Mouse (Mus musculus): Measurements from ENCODE around the gene Brpf3.
A peak's percentile ranks its signal among the peaks of the same experiment; 100 is the strongest.
"Not testable (repeated sequence)": the region's sequence is repeated elsewhere in the genome, so short reads cannot be mapped to it uniquely, and the experiment has no call there.

Gene Brpf3

DNA sequence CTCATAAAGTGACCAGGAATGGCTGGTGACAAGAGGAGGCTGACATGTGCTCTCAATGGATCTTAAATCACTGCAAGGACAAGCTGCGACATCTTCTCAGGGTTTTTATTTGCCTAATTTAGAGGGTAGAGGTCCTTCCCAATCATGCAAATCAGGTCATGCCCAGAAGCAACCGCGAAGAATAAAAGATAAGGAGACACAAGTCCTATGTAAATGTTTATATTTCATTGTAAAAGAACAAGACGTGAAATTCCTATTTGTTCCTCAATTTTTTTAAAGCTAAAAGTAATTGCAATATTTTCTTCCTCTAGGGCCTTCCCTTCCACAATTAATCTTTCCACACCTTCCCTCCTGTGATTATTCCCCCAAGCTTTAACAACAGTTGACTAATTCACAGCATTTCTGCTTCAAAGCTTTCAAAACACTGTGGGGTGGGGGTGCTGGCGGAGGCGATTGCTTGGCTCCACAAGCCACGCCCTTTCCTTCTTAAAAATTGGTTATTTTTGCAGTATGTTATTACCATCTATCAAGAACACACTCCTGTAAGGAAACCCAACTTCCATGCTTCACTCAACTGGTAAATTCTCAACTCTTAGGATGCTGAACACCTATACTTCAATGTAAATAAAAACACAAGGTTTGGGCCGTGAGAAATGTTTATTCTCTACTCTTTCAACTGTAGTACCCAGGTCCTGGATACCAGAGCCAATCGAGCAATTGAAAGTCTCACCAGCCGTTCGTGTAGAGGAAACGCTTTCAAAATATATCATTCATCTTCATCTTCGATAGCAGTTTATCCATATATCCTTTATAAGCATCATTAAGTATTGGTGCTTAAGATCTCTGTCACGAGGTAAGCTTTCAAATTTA is 1.4 kb upstream of the Brpf3 start:
- DNase-seq (ENCODE audit: low read depth, low spot score): no peak

DNA sequence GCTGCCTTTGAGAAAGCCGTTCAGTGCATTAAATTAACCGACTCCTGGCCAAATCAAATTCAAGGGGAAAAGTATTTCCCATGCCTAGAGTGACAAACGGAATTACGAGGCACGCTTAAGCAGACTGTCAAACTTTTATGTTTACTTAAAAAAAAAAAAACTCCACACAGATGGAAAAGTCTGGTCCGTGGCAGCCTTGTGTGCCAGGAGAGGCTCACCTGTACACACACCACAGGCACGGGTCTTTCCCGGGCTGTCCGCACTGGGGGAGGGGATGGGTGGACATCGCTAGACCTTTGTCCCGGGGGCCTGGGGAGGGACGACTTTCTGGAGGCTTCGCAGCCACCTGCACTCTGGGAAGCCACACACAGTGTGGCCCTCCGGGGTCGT is 614 bp upstream of the Brpf3 start:
- DNase-seq (ENCODE audit: low read depth, low spot score): peak; percentile 6

DNA sequence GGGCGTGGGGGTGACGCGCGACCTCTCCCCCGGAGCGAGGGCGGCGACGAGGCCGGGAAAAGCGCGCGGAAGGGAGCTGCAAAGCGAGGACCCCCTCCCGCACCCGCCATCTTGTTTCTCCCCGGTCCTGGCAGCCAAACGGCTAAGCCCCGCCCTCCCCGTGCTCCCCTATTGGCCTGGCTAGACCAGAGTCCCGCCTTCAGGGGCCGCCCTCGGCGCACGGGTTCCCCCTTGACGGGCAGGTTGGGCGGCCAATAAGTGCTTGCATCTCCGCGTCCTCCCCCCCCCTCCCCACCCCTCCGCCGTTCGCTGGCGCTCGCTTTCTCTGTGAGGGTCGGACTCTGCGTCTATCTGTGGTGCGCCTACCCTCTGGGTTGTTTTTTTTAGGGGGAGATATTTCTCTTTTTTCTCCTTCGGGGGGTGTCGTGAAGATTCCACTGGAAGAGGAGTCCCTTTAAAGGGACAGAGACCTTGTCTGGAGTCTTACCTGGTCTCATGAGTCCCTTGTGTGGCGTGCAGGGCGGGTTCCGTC is 650 bp downstream of the Brpf3 start:
- peak; percentile 96 for DNase-seq (ENCODE audit: low read depth, low spot score)

DNA sequence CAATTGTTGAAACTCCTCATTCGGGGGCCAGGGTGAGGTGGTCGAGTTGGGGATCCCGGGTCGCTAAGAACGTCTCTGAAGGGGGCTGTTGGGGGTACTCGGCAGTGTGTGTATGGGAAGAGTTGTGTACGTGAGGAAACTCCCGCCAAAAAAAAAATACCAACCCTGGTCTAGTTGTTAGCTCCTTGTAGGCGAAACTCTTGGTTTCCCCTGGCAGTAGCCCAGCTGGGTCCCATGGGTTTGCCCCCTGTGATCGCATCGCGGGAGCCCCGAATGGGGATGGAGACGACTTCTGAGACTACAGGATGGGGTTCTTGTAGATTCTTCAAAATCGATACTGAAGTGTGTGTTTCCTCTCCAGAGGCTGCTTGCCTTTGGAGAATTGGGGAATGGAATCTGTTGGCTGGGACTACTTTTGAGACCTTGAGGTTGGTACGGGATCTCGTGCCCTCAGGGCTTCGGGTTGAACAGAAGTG is 1.2 kb downstream of the Brpf3 start:
- DNase-seq (ENCODE audit: low read depth, low spot score): no peak

DNA sequence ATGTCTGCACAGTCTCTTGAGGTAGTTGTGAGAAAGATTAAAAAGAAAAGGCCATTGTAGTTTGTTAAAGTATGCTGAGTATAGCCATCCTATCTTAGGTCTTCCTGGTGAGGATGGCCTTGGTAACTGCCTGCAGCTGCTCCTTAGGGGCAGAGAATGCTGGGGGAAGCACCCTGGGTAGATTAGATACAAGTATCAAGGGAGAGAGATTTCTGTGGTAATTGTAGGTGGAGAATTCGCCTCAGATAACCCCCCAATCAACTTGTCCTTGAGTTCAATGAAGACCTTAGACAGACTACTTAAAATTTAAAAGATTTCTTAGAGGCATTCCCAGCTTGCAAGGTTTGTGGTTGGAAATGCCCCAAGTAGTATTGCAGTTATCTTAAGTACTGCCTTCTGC is 2.4 kb downstream of the Brpf3 start:
- no peak for DNase-seq (ENCODE audit: low read depth, low spot score)

DNA sequence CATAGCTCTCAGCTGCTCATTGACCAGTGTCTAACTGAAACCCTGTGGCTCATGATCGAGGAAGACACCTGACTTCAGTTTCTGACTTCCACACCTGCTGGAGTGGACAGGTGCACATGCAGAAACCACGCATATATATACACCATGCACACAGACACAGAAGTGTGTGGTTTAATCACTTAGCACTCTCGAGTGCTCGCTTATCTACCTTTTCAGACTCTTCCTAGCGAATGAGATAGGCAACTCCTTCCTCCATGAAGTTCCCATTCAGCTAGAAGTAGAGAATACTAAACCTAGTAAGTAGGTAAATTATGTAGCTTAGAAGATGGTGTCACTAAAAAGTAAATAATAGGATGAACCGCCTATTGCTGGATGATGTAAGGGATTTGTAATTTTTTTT is 4.1 kb downstream of the Brpf3 start:
- no peak for DNase-seq (ENCODE audit: low read depth, low spot score)

DNA sequence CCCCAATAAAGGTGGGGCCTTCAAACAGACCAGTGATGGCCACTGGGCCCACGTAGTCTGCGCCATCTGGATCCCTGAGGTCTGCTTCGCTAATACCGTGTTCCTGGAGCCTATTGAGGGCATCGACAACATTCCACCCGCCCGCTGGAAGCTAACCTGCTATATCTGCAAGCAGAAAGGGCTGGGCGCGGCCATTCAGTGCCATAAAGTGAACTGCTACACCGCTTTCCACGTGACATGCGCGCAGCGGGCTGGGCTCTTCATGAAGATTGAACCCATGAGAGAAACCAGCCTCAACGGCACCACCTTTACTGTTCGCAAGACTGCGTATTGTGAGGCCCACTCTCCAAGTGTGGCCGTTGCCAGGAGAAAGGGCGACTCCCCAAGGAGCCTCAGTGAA is 5.9 kb downstream of the Brpf3 start:
- no peak for DNase-seq (ENCODE audit: low read depth, low spot score)

DNA sequence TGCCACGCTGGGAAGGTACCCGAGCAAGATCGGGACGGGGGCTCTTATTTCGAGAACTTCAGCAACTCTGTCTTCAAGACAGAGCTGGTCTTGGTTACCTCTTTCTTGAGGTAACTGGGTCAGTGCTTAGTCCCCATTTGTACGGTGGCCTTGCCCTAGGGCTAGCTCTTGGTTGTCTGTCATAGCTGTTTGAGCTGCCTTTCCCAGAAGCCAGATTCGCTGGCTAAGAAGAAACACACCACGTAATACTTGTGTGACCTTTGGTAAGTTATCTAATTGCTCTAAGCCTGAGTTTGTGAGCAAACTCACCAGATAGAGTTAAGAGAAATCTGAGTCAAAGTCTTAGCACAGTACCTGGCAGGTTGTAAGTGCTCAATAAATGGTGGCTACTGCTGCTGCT is 7.8 kb downstream of the Brpf3 start:
- no peak for DNase-seq (ENCODE audit: low read depth, low spot score)

DNA sequence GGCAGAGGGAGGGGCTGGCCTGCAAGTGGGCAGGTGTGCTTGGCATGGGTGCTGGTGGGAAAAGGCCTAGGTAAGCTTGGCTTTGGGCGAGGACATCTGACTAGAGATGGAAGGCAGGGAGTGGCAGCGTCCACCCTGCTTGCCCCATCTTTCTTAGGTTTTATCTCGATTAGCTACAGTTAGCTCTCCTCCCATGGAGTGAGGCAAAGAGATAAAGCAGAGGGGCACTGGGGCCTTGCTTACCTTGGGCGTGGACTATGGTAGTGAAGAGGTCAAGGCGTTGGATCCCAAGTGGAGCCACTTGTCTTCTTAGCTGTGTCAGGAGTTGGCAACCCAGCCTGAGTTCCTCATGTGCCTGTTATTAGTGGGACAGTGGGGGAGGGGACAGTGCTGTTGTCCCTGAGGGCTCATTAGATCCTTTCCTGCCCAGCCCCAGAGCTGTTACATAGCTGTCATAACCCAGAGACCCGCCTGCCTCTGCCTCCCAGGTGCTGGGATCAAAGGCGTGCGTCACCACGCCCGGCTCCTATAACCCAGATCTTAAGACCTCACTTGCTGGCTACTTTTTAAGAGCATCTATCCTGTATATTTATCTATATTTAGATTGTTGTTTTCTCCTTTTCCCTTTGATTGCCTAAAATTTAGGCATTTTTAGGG is 8.4 kb downstream of the Brpf3 start:
- DNase-seq (ENCODE audit: low read depth, low spot score): no peak

DNA sequence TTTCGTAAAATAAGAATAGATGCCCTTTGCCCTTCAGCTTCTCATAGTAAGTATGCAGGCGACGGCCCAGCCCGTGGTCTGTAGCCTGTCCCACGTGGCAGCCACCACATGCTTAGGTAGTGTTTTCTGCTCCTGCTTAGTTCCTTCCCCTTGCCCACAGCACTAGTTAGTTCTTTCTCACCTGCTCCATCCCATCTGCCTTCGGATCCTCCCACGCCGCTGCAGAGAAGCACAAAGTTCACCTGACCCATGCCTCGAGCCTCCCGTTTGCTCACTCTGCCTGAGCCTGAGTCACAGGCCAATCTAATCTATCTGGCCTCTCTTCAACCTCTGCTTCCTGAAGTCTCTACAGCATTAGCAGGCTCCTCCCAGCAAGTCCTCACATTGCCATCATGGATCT is 11.5 kb downstream of the Brpf3 start:
- no peak for DNase-seq (ENCODE audit: low read depth, low spot score)

DNA sequence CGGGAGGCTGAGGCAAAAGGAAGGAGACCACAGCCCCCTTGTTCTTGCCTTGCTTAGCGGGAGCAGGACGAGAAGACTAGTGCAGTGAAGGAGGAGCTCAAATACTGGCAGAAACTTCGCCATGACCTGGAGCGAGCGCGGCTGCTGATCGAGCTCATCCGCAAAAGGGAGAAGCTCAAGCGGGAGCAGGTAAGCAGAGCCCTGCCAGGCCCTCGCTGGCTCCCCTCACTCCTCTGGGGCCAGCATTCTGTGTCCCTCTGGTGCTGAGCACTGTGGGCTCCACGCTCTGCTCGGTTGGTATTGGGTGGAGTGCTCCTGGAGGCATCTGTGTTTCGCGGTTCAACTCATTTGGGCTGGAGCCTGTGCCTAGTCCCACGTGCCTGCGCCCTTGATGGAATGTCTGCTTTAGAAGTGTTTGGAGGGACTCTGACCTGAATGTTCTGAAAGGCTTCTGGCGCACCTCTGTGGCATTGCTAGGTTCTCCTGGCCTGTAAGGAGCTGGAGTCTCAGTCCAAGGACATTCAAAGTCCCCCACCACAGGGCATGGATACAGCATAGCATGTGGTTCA is 13.7 kb downstream of the Brpf3 start:
- DNase-seq (ENCODE audit: low read depth, low spot score): no peak

DNA sequence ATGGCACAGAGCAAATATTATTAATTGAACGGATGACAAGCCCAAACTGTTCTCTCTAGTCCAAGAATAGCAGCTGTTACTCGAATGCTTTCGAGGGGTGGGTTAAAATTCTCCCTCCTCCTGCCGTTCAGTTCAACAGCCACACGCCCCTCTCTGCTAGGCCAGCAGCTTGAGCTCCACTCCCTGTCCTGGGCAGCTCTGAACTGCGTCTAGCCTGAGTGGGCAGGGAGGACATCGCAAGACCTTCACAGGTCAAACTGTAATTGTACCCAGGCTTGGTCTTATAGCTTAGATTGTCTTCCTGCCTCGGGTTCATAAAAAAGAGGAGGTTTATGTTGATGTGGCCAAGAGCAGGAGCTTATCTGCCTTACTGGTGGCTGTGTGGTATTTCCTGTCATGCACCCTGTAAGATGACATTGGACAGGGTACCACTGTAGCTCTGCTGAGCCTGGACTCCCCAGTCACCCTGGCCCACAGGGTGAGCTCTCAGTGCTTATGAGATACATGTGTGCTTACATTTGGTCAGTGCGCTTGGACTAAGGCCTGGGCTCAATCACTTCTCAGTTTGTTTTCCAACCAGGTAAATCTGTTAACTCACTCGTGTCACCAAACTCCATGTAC is 14.6 kb downstream of the Brpf3 start:
- no peak for DNase-seq (ENCODE audit: low read depth, low spot score)

DNA sequence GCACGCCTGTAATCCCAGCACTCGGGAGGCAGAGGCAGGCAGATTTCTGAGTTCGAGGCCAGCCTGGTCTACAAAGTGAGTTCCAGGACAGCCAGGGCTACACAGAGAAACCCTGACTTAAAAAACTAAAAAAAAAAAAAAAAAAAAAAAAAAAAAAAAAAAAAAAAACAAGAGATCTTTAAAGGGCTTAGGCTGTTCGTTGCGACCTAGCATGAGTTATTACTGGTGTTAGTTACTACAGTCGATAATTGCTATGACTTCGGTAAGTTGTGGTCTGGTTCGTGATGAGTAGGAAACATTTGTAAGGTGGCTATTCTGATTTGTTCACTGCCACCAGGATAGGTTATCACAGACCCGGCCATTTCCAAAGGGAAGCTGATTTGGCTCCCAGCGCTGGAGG is 15.4 kb downstream of the Brpf3 start:
- not testable (repeated sequence) for DNase-seq (ENCODE audit: low read depth, low spot score)

DNA sequence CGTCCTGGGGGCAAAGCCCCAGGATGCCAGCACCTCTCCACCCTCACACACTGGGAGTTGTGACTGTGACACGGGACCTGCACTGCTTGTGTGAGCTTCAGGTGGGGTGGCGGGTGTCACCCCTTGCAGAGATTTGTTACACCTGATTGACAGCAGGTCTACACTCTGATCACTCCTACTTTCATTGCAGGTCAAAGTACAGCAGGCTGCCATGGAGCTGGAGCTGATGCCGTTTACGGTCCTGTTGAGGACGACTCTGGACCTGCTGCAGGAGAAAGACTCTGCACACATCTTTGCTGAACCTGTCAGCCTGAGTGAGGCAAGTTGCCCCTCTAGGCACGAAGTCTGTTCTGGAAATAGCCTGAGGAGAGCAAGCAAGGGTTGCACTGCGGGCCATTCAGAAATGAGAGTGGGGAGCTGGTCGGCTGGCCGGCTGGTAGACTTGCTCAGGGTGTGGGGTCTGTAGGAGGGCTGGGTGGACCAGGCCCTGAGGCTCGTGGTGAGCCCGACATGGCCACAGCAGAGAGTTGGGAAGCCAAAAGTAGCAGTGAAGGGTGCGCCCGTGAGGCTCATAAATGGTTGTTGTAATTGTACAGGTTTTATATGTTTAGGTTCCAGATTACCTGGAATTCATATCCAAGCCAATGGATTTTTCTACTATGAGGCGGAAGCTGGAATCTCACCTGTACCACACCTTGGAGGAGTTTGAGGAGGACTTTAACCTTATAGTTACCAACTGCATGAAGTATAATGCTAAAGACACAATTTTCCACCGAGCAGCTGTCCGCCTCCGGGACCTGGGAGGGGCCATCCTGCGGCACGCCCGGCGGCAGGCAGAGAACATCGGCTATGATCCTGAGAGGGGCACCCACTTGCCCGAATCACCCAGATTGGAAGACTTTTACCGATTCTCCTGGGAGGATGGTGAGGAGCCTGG is 16.3 kb downstream of the Brpf3 start:
- no peak for DNase-seq (ENCODE audit: low read depth, low spot score)

DNA sequence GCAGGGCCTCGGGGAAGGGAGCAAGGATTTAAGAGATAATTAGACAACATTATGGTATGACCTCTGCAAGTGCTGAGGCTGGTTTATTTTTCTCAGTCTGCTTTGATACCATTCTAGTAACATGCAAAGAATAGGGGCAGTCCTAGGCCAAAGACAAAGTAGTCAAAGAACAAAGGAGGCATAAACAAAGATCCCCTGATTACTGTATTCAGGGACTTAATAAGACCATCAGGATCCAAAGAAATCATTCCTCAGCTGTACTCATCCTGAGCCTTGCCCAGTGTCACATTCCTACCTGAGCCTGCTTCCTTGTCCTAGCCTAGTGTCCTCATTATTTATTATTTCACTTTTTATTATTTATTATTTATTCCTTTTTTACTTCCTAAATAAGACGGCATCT is 19.3 kb downstream of the Brpf3 start:
- DNase-seq (ENCODE audit: low read depth, low spot score): no peak

DNA sequence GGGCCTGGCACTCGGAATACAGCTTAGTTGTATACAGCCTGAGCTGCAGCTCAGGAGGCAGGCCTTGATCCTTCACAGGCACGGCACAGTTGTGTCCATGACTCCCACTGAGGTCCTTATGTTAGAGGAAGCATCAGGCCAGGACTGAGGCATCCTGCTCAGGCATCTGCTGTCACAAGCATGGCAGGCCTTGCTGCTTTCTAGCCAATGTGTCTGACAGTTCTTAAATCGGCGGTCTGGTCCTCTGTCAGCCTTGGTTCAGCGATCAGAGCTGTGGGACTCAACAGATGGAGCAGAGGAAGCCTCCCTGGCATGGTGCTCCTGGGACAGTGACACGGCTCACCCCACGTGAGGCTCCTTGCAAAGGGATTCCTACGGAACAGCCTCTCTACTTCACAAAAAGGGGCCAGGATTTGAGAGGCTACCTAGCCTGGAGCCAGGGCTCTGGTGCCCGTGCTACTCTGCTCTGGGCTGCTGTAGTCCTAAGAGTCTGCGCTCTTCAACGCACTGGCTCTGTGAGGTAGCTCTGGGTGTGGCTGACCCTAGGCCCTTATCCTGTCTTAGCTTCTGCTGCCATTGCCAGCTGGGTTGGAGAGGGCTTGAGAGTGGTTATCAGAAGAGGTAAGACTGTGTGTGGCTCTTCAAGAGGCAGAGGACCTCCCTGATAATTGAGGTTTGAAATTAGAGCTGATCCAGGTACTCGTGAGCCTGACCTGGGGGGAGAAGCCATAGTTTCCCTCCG is 22.3 kb downstream of the Brpf3 start:
- no peak for DNase-seq (ENCODE audit: low read depth, low spot score)

DNA sequence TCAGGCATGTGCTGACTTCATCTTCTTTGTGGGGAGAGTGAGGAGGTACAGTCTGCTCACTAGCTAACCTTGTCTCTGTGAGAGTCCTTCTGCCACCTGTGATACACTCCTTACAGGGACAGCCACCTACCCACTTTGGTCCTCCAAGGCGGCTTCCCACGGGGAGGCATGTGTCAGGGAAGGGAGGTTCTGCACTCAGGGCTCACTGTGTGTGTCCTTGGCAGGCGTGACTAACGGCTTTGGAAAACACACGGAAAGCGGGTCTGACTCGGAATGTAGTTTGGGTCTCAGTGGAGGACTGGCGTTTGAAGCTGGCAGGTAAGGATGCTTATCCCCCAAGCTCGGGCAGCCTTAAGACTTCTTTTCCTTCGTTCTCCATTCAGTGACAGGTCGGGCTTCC is 22.9 kb downstream of the Brpf3 start:
- DNase-seq (ENCODE audit: low read depth, low spot score): no peak

DNA sequence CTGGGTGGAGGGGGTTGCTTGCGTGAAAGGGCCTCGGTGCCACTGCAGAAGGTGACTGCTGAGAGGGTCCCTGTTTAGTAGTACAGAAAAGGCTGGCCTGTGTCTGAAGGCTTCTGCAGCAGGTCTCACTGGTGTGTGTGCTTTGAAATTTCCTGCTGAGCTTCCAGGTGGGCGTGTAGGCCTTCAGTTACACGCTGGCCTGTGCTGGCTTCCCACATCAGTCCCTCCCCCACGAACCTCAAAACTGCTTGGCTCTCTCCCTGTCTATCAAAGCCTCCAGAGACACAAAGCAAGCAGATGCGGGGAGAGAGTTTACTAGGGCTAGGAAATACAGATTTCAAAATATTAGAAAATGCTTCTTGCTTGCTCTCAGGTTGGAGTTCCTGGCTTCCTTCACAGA is 24.0 kb downstream of the Brpf3 start:
- DNase-seq (ENCODE audit: low read depth, low spot score): no peak

DNA sequence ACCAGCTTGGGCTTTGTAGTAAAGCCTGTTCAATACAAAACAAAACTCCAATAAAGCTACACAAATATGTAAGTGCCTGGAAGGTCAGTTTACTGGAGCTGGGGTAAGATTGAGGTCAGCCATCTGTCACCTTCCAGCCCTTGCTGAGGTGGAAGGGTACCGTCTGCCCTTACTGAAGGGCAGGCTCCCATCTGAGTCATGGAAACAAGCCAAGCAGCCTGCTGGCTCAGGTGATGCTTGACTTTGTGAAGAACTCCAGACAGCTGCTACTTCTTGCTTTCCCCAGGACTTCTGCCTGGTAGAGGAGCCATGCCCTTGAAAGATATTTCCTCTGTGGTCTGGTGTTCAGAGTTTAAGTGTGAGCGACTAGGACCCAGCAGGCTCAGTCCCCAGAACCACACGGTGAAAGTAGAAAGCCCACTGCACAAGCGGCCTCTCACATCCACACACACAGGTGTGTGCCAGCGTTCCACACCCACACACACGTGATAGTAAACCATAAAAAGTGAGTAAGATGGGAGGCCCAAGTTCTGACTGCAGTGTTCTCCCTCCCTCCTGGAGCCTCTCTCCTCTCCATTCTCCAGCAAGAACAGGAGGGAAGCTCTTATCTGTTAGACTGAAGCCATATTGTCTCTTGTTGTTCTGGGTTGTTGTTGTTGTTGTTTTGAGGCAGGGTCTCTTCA is 24.6 kb downstream of the Brpf3 start:
- no peak for DNase-seq (ENCODE audit: low read depth, low spot score)

All from retina, adult 2 months (tissue).